Mouse (Mus musculus): ENCODE data around the gene 1110051M20Rik. TPM values are rescaled to one million over a fixed set of nuclear protein-coding genes. Genes with fewer than 3 reads are reported as not detected.

The 1110051M20Rik gene
- total RNA-seq, 2 experiments from 2014 or later = 99.7 to 106 TPM

DNA sequence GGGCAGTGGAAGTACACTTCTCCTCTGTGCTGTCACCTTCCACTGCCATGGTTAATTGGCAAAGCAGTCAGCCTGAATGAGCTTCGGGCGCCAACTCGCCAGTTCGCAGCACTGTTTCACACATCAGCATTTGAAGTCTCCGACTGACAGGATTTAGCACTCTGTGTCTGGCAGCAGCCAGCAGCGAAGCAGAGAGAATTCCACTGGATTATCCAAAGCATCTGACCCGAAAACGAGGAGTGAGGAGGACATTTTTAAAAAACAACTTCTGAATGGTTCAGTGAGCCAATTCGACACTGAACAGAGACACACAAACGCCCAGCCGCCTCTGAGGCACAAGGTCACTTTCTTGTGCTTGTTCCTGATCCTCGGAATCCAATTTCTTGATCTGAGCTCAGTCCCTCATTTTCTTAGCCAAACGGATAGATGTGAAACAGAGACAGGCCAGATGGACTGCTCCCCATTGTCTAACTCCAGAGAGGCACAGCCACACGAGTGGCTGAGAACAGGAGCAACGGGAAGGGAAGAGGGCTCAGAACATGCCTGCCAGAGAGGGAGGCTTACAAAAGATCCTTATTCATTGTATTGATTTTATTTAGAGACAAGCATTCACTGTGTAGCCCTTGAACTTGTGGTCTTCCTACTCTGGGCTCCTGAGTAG lies 119.6 kb downstream of the 1110051M20Rik start:
- DNase-seq (ENCODE audit: extremely low spot score in 1 of 2, low spot score in 2 of 2) = peak in 1 of 2 experiments; percentile 54
- intact Hi-C loops (cut with DNase I) = no loop called here

DNA sequence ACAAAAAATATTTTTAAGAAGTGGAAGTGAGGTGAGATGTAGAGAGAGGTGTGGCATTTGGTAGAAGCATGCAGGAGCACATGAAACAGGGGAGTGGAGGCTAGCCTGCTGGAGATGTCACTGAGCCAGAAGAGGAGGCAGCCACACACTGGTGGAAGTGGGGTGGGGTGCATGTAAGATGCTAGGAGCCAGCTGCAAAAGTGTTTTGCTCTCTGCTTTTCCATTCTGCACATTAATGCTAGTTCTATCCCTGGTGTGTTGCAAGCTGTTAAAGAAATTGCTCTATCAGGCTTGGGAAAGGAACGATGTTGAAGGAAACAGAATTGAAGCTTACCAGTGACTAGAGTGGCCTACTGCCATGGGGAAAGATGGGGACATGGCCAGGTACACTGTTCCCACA lies 120.2 kb downstream of the 1110051M20Rik start:
- DNase-seq (ENCODE audit: extremely low spot score in 1 of 2, low spot score in 2 of 2) = no peak
- intact Hi-C loops (cut with DNase I) = no loop called here

DNA sequence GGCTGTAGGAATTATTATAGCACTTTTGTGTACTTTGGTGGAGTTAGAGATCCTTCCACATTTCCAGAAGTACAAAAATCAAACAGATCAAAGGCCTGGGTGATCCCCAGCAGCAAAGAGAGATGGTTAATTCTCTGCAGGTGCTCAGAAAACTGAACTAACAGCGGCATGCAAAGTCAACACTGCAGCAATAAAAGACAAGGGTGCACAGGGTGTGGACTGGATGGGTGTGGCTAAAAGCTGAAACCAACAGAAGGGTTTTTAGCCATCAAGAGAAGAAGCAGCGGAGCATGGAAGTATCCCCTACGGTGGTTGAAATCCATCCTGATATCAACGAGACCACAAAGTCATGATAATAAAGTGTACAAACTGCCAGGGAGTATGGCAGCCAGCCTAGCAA lies 122.0 kb downstream of the 1110051M20Rik start:
- intact Hi-C loops (cut with DNase I) = no loop called here
- no peak for DNase-seq (ENCODE audit: extremely low spot score in 1 of 2, low spot score in 2 of 2)

DNA sequence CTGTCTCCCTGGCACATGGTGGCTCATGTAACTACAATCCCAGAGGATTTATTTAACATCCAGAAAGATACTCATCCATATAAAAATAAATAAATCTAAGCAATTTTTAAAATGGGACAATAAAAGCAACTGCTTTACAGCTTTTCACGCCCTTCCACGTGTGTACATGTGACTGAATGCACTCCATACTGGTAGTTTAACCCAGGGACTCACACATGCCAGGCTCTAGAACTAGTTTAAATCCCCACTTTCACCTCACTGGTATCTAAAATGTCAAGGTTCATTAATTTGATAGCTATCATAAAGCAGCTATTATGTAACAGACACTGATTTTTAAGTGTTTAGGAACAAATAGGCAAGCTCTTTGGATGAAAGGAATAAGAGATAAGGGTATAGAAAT lies 122.6 kb downstream of the 1110051M20Rik start:
- no peak for DNase-seq (ENCODE audit: extremely low spot score in 1 of 2, low spot score in 2 of 2)
- intact Hi-C loops (cut with DNase I) = no loop called here

DNA sequence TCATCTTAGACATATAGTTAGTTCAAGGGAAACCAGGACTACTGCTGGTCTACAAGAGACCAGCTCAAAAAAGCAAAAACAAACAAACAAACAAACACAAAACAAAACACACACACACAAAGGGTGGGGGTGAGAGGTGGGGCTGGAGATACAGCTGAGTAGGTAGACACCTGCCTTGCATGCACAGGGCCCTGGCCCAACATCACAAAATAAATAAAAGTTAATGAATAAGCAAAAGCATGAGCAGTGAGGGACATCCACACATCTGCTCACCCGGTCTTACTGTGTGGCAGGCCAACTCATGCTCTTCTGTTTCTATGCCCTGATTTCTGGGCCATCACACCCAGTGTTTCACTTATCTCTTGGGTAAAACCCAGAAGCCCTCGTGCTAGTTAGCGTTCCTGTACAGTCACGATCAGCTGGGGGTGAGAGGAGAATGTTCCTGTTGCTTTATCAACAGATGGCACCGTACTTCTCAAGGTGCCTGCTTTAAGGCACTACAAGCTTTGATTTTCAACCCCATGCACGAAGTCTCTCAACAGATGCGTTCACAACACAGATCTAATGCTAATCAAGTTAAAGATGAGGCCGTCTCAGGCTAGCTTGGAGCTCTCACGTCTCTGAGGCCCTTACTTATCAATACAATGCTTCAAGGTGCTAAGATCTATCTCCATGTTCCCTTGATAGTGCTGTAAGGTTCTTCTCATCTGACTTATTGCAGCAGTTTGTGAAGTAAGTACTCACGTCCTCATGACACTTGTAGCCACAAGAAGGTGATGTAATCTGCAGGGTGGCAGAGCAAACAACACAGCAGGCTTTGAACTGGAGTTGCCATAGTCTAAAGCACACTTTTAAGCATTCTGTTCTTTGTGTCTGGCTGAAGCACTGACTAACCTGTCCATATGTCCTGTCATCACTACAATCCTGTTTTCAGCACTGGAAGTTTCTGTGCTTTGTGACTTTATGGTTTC lies 123.7 kb downstream of the 1110051M20Rik start:
- DNase-seq (ENCODE audit: extremely low spot score in 1 of 2, low spot score in 2 of 2) = no peak
- intact Hi-C loops (cut with DNase I) = no loop called here

DNA sequence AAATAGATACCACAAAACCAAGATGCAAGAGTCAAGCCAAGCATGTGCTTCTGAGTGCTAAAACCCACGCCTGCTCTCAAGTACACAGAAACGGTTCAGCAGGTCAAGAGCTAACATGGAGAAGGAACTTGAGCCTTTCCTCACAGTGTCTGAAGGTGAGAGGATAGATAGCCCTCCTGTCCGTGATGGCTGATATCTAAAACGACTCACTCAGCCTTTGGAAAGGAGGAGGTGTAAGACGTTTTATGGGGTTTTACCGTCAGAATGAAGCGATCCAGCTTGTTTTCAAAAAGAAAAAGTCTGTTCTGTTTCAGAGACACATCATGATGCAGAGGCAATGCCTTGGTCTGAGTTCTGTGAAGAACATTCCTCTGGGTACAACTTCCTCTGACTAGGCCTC lies 130.3 kb downstream of the 1110051M20Rik start:
- no peak for DNase-seq (ENCODE audit: extremely low spot score in 1 of 2, low spot score in 2 of 2)
- intact Hi-C loops (cut with DNase I) = no loop called here

DNA sequence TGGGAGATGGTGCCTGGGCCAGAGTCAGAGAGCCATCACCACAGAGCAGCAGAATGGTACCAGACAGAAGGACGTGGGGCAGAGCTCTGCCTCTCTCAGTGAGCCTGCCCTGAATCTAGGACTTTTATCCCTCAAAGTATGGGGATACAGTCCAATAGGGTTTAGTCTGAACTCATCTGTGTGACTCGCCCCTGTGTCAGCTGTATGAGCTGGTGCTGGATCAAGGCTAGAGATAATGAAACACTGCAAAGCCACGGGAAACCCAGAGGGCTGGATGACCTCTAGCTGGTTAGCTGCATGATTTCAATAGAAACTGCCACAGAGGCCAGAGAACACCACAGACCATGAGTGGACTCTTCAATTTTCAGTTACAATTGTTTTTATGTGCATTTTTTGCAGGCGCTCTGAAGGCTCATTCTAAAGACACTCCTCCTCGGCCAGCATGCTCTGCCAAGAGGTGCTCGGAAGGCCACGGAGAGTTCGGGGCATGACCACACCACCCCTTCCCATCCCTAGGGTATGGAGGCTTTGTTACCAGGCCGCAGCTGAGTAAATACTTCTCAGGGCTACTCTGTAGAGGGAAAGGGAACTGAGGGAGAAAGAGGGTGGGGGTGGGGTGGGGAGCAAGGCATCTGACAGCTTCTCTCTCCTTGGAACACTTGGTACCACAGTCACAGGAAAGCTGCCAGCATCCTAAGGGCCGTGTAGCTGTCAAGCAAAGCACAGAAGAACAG lies 131.8 kb downstream of the 1110051M20Rik start:
- DNase-seq (ENCODE audit: extremely low spot score in 1 of 2, low spot score in 2 of 2) = no peak
- intact Hi-C loops (cut with DNase I) = no loop called here

DNA sequence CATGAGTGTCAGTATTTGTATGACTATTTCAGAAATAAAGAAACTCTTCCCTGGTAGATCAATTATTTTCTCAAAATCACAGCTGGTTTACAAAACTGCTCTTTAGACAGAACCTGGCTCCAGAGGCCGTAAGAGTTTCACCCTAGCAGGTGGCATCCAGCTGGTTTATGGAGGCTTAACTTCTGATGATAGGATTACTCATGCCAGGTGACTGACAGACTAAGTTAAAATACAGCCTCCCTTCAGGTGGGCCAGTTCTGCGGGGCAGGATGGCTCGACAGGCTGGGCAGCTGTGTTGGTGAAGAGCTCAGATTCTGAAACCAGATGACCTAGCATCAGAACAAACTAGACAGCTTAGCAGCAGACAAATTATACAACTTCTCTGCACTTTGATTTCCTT lies 135.0 kb downstream of the 1110051M20Rik start:
- intact Hi-C loops (cut with DNase I) = no loop called here
- DNase-seq (ENCODE audit: extremely low spot score in 1 of 2, low spot score in 2 of 2) = no peak

DNA sequence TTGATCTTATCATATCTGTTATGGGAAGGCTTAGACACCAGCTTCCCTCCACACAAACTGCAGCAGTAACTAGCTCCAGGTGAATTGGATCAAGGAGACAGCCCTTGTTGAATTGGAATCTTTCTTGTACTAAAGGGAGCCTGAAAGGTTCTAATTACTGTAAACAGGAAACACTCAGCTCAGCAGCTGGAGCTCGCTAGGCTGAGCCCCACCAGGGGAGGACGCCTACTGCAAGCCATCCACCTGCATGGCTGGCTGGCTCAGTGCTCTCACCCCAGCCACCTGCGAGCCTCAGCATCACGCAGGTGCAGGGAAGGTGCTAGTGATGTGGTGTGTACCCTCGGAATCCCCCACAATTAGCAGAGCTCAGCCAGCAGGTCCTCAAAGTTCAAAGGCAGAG lies 135.8 kb downstream of the 1110051M20Rik start:
- intact Hi-C loops (cut with DNase I) = no loop called here
- DNase-seq (ENCODE audit: extremely low spot score in 1 of 2, low spot score in 2 of 2) = no peak

DNA sequence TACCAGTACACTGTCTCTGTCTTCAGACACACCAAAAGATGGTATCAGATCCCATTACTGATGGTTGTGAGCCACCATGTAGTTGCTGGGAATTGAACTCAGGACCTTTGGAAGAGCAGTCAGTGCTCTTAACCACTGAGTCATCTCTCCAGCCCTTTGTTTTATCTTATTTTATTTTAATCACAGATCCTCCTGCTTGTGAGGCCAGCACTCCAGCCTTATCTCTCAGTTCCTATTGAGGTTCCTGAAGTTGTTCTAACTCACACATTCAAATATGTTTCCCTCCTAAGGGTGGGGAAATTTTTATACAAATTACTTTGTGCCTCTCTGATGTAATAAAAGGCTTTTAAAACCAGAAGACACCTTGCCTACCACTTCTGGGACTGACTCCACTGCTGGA lies 137.9 kb downstream of the 1110051M20Rik start:
- intact Hi-C loops (cut with DNase I) = no loop called here

DNA sequence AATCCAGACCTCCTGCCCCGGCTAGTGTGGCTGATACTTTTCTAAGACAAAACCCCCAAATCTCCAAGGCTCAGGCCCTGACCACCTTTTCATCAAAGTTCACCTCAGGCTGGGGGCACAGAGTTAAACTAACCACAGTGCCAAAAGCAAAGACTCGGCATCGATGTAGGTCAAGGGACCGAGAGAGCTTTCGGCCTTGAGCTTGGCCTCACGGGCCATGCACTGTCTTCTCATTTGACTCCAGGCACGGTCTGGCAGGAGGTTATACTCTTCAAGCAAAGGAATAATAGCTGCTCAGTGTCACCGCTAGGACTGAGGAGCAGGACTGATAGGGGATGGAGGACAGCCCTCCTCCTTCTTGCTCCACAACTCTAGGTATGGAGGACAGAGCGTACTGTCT lies 138.6 kb downstream of the 1110051M20Rik start:
- intact Hi-C loops (cut with DNase I) = no loop called here

More for the DNA sequence above, 137.9 kb downstream of the 1110051M20Rik start:
- no peak for DNase-seq (ENCODE audit: extremely low spot score in 1 of 2, low spot score in 2 of 2)

DNA sequence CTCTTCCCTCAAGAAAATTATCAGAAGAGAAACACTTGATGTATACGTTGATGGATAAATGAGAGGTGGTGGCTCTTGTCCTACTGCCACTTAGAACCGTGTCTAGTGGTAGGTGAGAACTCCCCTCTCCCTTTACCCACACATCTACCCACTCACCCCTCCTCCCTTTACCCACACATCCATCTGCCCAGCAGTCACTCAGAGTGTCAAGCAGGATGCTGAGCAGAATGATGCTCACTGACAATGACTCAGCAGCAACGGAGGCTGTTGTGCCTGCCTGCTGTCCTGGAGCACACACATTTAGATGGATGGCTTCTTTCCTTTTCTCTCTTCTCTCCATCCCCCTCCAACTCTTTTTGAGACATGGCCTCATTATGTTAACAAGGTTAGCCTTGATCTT lies 141.7 kb downstream of the 1110051M20Rik start:
- intact Hi-C loops (cut with DNase I) = no loop called here

More for the DNA sequence above, 138.6 kb downstream of the 1110051M20Rik start:
- no peak for DNase-seq (ENCODE audit: extremely low spot score in 1 of 2, low spot score in 2 of 2)

DNA sequence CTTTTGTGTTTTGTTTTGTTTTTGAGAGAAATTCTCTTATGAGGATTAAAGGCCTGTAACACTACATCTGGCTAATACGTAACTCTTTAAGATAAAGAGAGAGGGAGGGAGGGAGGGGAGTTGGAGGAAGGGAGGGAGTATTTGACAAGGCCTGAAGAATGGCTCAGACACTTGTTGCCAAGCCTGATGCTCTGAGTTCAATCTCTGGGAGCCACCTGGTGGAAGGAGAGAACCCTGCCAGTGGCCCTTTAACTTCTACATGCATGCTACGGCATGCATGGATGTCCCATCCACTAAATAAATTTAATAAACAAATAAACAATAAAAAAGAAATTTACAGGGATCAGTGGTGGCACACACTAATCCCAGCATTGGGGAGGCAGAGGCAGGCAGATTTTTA lies 142.7 kb downstream of the 1110051M20Rik start:
- intact Hi-C loops (cut with DNase I) = no loop called here
- no peak for DNase-seq (ENCODE audit: extremely low spot score in 1 of 2, low spot score in 2 of 2)

More for the DNA sequence above, 141.7 kb downstream of the 1110051M20Rik start:
- DNase-seq (ENCODE audit: extremely low spot score in 1 of 2, low spot score in 2 of 2) = no peak

DNA sequence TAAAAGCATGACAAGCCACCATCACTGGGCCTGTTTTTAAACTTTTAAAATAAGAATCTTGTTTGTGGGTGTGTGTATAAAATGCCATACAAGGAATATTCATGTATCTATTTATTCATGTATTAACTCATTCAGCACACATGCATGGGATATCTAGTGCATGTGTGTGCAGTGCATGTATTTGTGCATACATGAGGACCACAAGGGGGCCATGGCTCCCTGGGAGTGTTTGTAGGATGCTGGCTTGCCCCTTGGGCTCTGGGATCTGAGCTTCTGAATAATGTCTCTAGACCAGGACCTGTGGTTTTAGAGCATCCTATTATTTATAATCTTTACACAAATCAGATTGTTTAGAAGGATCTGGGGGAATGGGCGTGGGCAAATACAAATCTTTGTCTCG lies 143.7 kb downstream of the 1110051M20Rik start:
- intact Hi-C loops (cut with DNase I) = no loop called here
- DNase-seq (ENCODE audit: extremely low spot score in 1 of 2, low spot score in 2 of 2) = no peak

DNA sequence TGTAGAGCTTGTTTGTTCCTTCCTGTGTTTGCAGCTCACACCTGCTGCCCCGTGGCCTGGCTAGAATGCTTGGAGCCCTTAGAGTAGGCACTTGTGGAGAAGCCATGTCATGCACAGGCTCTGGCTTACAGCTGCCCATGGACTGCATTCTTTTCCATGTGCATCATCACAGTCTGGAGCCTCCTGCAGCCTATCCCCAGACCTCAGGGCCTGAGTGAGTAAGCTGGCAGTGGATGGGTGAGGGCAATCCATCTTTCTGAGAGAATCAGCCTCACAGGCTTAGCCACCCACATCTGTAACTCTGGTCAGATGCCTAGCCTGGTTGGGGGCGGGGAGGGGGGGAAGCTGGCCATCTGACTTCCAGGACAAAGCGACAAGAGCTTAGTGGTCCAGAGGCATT lies 145.3 kb downstream of the 1110051M20Rik start:
- intact Hi-C loops (cut with DNase I) = no loop called here
- no peak for DNase-seq (ENCODE audit: extremely low spot score in 1 of 2, low spot score in 2 of 2)

DNA sequence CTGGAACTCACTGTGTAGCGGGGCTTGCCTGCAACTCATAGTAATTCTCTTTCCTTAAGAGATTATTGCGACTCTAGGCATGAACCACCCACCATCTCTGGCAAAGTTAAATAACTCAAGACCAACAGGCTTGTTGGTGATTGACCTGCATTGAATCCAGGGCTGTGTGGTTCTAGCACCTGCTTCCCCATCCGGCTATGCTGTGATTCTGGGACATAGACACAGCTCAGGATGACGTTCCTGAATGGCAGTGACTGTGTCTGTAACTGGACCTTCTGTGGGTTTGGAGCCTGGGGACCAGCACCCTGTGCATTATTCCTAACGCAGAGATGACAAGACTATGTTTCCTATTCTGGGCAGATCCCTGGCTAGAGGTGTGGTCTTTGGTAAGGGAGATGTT lies 148.6 kb downstream of the 1110051M20Rik start:
- intact Hi-C loops (cut with DNase I) = no loop called here

DNA sequence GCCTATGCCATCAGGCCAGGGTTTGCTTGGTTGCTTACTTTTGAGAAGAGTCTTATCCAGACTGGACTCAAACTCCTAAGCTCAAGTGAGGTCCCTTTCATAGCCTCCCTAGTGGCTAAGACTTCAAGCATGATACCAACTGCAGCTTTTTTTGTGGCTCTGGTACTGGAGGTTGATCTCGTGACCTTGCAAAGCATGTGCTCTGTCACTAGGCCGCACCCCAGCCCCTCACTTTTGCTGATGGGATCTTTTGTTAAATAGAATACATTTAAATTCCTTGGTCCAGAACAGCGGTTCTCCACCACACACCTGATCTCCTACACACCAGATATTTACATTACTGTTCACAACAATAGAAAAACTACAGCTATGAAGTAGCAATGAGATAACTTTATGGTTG lies 150.3 kb downstream of the 1110051M20Rik start:
- no peak for DNase-seq (ENCODE audit: extremely low spot score in 1 of 2, low spot score in 2 of 2)
- intact Hi-C loops (cut with DNase I) = no loop called here

More for the DNA sequence above, 148.6 kb downstream of the 1110051M20Rik start:
- no peak for DNase-seq (ENCODE audit: extremely low spot score in 1 of 2, low spot score in 2 of 2)

DNA sequence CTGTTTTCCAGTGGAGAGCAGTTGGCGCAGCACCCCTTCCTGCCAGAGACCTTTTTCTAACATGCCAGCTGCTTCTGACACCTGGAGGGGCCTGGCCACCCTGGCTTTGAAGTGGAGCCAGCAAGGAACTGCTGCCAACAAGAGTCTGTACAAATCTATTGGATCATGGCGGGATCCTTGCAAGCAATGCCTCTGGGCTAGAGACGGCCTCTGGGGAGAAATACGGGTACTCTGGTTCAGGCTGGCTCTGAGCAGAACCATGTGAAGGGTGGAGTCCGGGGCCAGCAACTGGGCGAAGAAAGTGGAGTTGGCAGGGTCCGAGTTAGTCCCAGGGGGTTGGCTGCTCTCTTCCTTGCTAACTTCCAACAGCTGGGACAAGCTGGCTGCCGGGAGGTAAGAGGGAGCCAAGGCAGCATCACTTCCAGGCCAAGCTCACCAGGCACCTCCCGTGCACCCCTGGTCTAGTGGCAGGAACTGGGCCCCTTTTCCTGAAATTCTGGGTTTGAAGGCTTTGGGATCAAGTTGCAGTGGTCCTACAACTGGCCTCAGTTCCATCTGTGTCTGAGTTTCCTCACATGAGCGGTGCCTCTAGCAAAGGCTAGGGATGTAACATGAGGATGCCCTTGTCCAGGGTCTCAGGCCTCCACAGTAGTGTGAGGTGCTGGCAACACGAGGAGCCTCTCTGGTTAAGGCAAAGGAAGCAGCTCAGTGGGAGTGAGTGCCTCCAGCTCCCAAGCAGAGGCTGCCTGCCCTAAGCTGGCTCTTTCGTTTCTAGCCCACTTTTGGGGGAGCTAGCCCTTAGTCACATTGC lies 153.1 kb downstream of the 1110051M20Rik start:
- intact Hi-C loops (cut with DNase I) = no loop called here
- peak; percentile 49 to 55 for DNase-seq (ENCODE audit: extremely low spot score in 1 of 2, low spot score in 2 of 2)

DNA sequence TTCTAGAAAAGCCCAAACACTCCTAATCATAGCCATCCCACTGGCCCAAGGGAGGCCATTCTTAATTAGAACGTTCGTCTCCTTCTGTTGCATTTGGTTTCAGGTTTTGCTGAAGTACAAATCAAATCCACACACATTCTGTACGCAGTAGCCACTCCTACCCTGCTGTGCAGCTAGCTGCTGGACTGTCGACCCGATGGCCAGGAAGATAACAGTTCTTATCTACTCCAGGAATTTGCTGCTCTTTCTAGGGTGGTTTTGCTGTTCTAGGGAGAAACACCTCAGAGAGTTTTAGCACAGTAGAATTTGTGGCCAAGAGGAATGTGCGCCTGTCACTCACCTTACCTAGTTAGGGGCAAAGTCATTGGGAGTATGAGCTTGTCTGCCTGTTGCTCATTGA lies 156.9 kb downstream of the 1110051M20Rik start:
- intact Hi-C loops (cut with DNase I) = no loop called here
- no peak for DNase-seq (ENCODE audit: extremely low spot score in 1 of 2, low spot score in 2 of 2)
